Mouse (Mus musculus): ENCODE measurements at regions not wholly inside any gene's neighbourhood (a gene's known extent, or its start where the extent isn't known, plus 50 kb on each side); places are given as distances from the start of the nearest gene placed in this dataset.

GRCm38 (mm10) chr3:60698189-60698588, 225.6 kb downstream of the Mbnl1 start:
- DNase-seq (ENCODE audit: extremely low spot score) = no peak

- no peak for DNase-seq (ENCODE audit: extremely low spot score)
Measured at GRCm38 (mm10) chr3:60707139-60707538, 234.5 kb downstream of the Mbnl1 start.

GRCm38 (mm10) chr3:60712896-60713295, 240.3 kb downstream of the Mbnl1 start:
- no peak for DNase-seq (ENCODE audit: extremely low spot score)

GRCm38 (mm10) chr3:60720322-60720721, 247.7 kb downstream of the Mbnl1 start:
- DNase-seq (ENCODE audit: extremely low spot score) = no peak

GRCm38 (mm10) chr3:60731331-60731730, 258.7 kb downstream of the Mbnl1 start:
- DNase-seq (ENCODE audit: extremely low spot score) = no peak

GRCm38 (mm10) chr3:60740543-60741294, 261.9 kb upstream of the P2ry1 start:
- DNase-seq (ENCODE audit: extremely low spot score) = no peak

- DNase-seq (ENCODE audit: extremely low spot score) = no peak
Measured at GRCm38 (mm10) chr3:60741379-60741778, 261.2 kb upstream of the P2ry1 start.

- no peak for DNase-seq (ENCODE audit: extremely low spot score)
Measured at GRCm38 (mm10) chr3:60742232-60742631, 260.4 kb upstream of the P2ry1 start.

- DNase-seq (ENCODE audit: extremely low spot score) = no peak
Measured at GRCm38 (mm10) chr3:60745075-60745474, 257.5 kb upstream of the P2ry1 start.

- DNase-seq (ENCODE audit: extremely low spot score) = no peak
Measured at GRCm38 (mm10) chr3:60758568-60758967, 244.0 kb upstream of the P2ry1 start.

GRCm38 (mm10) chr3:60759046-60759445, 243.5 kb upstream of the P2ry1 start:
- DNase-seq (ENCODE audit: extremely low spot score) = no peak

GRCm38 (mm10) chr3:60762874-60763273, 239.7 kb upstream of the P2ry1 start:
- peak; percentile 18 for DNase-seq (ENCODE audit: extremely low spot score)

- no peak for DNase-seq (ENCODE audit: extremely low spot score)
Measured at GRCm38 (mm10) chr3:60765079-60765478, 237.5 kb upstream of the P2ry1 start.

- DNase-seq (ENCODE audit: extremely low spot score) = no peak
Measured at GRCm38 (mm10) chr3:60768996-60769395, 233.6 kb upstream of the P2ry1 start.

- no peak for DNase-seq (ENCODE audit: extremely low spot score)
Measured at GRCm38 (mm10) chr3:60771866-60772265, 230.7 kb upstream of the P2ry1 start.

- DNase-seq (ENCODE audit: extremely low spot score) = no peak
Measured at GRCm38 (mm10) chr3:60773383-60773782, 229.2 kb upstream of the P2ry1 start.

- peak; percentile 23 for DNase-seq (ENCODE audit: extremely low spot score)
Measured at GRCm38 (mm10) chr3:60785137-60785875, 217.3 kb upstream of the P2ry1 start.

- DNase-seq (ENCODE audit: extremely low spot score) = no peak
Measured at GRCm38 (mm10) chr3:60787989-60788388, 214.6 kb upstream of the P2ry1 start.

GRCm38 (mm10) chr3:60789441-60789840, 213.2 kb upstream of the P2ry1 start:
- DNase-seq (ENCODE audit: extremely low spot score) = no peak

GRCm38 (mm10) chr3:60792166-60792565, 210.4 kb upstream of the P2ry1 start:
- DNase-seq (ENCODE audit: extremely low spot score) = no peak

GRCm38 (mm10) chr3:60796207-60796606, 206.4 kb upstream of the P2ry1 start:
- DNase-seq (ENCODE audit: extremely low spot score) = no peak

- no peak for DNase-seq (ENCODE audit: extremely low spot score)
Measured at GRCm38 (mm10) chr3:60797808-60798207, 204.8 kb upstream of the P2ry1 start.

GRCm38 (mm10) chr3:60798461-60798860, 204.1 kb upstream of the P2ry1 start:
- DNase-seq (ENCODE audit: extremely low spot score) = no peak
